Mouse (Mus musculus): ENCODE measurements at regions not wholly inside any gene's neighbourhood (a gene's known extent, or its start where the extent isn't known, plus 50 kb on each side); places are given as distances from the start of the nearest gene placed in this dataset.

- Histone ChIP-seq H3K27ac (ENCODE audit: low read length) (peak overlapping the region; percentile 76), H3K9me3 (replicated peaks; ENCODE audit: control insufficient read depth, low read length) (no peaks in the 10 kb centered on the region)
Measured at GRCm38 (mm10) chr2:30703308-30703707, 100.2 kb downstream of the 1700001O22Rik start.

GRCm38 (mm10) chr2:30702711-30703110 lies 100.8 kb downstream of the 1700001O22Rik start:
- H3K9me3 ChIP-seq (replicated peaks; ENCODE audit: control insufficient read depth, low read length): no peaks in the 10 kb centered on the region
- 12% methylated on average over 7 of the region's 7 CpGs for WGBS
- peak overlapping the region; percentile 76 for H3K27ac ChIP-seq (ENCODE audit: low read length)
- peak overlapping the region; percentile 61 for H3K9ac ChIP-seq (ENCODE audit: low read length)
- no peak overlapping the region for H3K4me3 ChIP-seq (replicated peaks; ENCODE audit: low read length)
- no peaks in the 10 kb centered on the region for H3K27me3 ChIP-seq (ENCODE audit: control insufficient read depth, insufficient read depth, low read length)
- no peak for ATAC-seq (ENCODE audit: insufficient read depth, low FRiP score)
- no peak overlapping the region for H3K4me2 ChIP-seq (ENCODE audit: low read depth, low read length)
- no peaks in the 10 kb centered on the region for H3K36me3 ChIP-seq (ENCODE audit: control insufficient read depth, insufficient read depth, low read length)
- H3K4me1 ChIP-seq (ENCODE audit: control insufficient read depth, insufficient read depth, low read length): peaks cover 38% of the 10 kb centered on the region

More at GRCm38 (mm10) chr2:30703308-30703707, 100.2 kb downstream of the 1700001O22Rik start:
- Histone ChIP-seq H3K9ac (ENCODE audit: low read length) (no peak overlapping the region), H3K4me1 (ENCODE audit: control insufficient read depth, insufficient read depth, low read length) (peaks cover 41% of the 10 kb centered on the region), H3K4me2 (ENCODE audit: low read depth, low read length) (no peak overlapping the region), H3K27me3 (ENCODE audit: control insufficient read depth, insufficient read depth, low read length) (no peaks in the 10 kb centered on the region), H3K36me3 (ENCODE audit: control insufficient read depth, insufficient read depth, low read length) (no peaks in the 10 kb centered on the region), H3K4me3 (replicated peaks; ENCODE audit: low read length) (no peak overlapping the region)
- ATAC-seq (ENCODE audit: insufficient read depth, low FRiP score): no peak
- 88% methylated on average over 1 of the region's 1 CpGs for WGBS

GRCm38 (mm10) chr2:30700890-30701289 lies 102.6 kb downstream of the 1700001O22Rik start:
- H3K27me3 ChIP-seq (ENCODE audit: control insufficient read depth, insufficient read depth, low read length): no peaks in the 10 kb centered on the region
- 91% methylated on average over 2 of the region's 2 CpGs for WGBS
- no peaks in the 10 kb centered on the region for H3K36me3 ChIP-seq (ENCODE audit: control insufficient read depth, insufficient read depth, low read length)
- H3K9ac ChIP-seq (ENCODE audit: low read length): no peak overlapping the region
- no peaks in the 10 kb centered on the region for H3K9me3 ChIP-seq (replicated peaks; ENCODE audit: control insufficient read depth, low read length)
- H3K4me2 ChIP-seq (ENCODE audit: low read depth, low read length): no peak overlapping the region
- peaks cover 28% of the 10 kb centered on the region for H3K4me1 ChIP-seq (ENCODE audit: control insufficient read depth, insufficient read depth, low read length)
- H3K27ac ChIP-seq (ENCODE audit: low read length): no peak overlapping the region
- no peak for ATAC-seq (ENCODE audit: insufficient read depth, low FRiP score)
- H3K4me3 ChIP-seq (replicated peaks; ENCODE audit: low read length): no peak overlapping the region

GRCm38 (mm10) chr2:30700471-30700870 lies 103.0 kb downstream of the 1700001O22Rik start:
- Histone ChIP-seq H3K4me3 (replicated peaks; ENCODE audit: low read length) (no peak overlapping the region), H3K27me3 (ENCODE audit: control insufficient read depth, insufficient read depth, low read length) (no peaks in the 10 kb centered on the region), H3K9ac (ENCODE audit: low read length) (no peak overlapping the region; the same call in 1 of the 2 replicates), H3K4me2 (ENCODE audit: low read depth, low read length) (no peak overlapping the region), H3K27ac (ENCODE audit: low read length) (peak overlapping the region; percentile 85), H3K4me1 (ENCODE audit: control insufficient read depth, insufficient read depth, low read length) (peaks cover 29% of the 10 kb centered on the region), H3K9me3 (replicated peaks; ENCODE audit: control insufficient read depth, low read length) (no peaks in the 10 kb centered on the region), H3K36me3 (ENCODE audit: control insufficient read depth, insufficient read depth, low read length) (no peaks in the 10 kb centered on the region)
- WGBS: 91% methylated on average over 1 of the region's 1 CpGs
- ATAC-seq (ENCODE audit: insufficient read depth, low FRiP score): no peak

GRCm38 (mm10) chr2:30699797-30700454 lies 103.5 kb downstream of the 1700001O22Rik start:
- Histone ChIP-seq H3K4me1 (ENCODE audit: control insufficient read depth, insufficient read depth, low read length) (peaks cover 32% of the 10 kb centered on the region), H3K36me3 (ENCODE audit: control insufficient read depth, insufficient read depth, low read length) (no peaks in the 10 kb centered on the region), H3K27ac (ENCODE audit: low read length) (peak overlapping the region; percentile 85), H3K9me3 (replicated peaks; ENCODE audit: control insufficient read depth, low read length) (no peaks in the 10 kb centered on the region), H3K4me2 (ENCODE audit: low read depth, low read length) (0 out of 2 replicates have a peak overlapping the region, but pooled peaks have one; percentile 34), H3K4me3 (replicated peaks; ENCODE audit: low read length) (no peak overlapping the region), H3K27me3 (ENCODE audit: control insufficient read depth, insufficient read depth, low read length) (no peaks in the 10 kb centered on the region), H3K9ac (ENCODE audit: low read length) (peak overlapping the region; percentile 63)
- 33% methylated on average over 6 of the region's 6 CpGs for WGBS
- ATAC-seq (ENCODE audit: insufficient read depth, low FRiP score): peak; percentile 85

GRCm38 (mm10) chr2:30698758-30699535 lies 104.1 kb downstream of the Cstad start:
- Histone ChIP-seq H3K9ac (ENCODE audit: low read length) (no peak overlapping the region), H3K27me3 (ENCODE audit: control insufficient read depth, insufficient read depth, low read length) (no peaks in the 10 kb centered on the region), H3K27ac (ENCODE audit: low read length) (peak overlapping the region; percentile 36; the same call in 1 of the 2 replicates), H3K9me3 (replicated peaks; ENCODE audit: control insufficient read depth, low read length) (no peaks in the 10 kb centered on the region), H3K4me3 (replicated peaks; ENCODE audit: low read length) (no peak overlapping the region), H3K4me1 (ENCODE audit: control insufficient read depth, insufficient read depth, low read length) (peaks cover 37% of the 10 kb centered on the region), H3K4me2 (ENCODE audit: low read depth, low read length) (no peak overlapping the region), H3K36me3 (ENCODE audit: control insufficient read depth, insufficient read depth, low read length) (no peaks in the 10 kb centered on the region)
- no peak for ATAC-seq (ENCODE audit: insufficient read depth, low FRiP score)
- 68% methylated on average over 6 of the region's 6 CpGs for WGBS

GRCm38 (mm10) chr2:30697851-30698250 lies 103.0 kb downstream of the Cstad start:
- H3K4me3 ChIP-seq (replicated peaks; ENCODE audit: low read length): no peak overlapping the region
- no peaks in the 10 kb centered on the region for H3K36me3 ChIP-seq (ENCODE audit: control insufficient read depth, insufficient read depth, low read length)
- 73% methylated on average over 2 of the region's 2 CpGs for WGBS
- H3K4me2 ChIP-seq (ENCODE audit: low read depth, low read length): no peak overlapping the region
- H3K9me3 ChIP-seq (replicated peaks; ENCODE audit: control insufficient read depth, low read length): no peaks in the 10 kb centered on the region
- H3K9ac ChIP-seq (ENCODE audit: low read length): no peak overlapping the region
- H3K27ac ChIP-seq (ENCODE audit: low read length): no peak overlapping the region
- H3K4me1 ChIP-seq (ENCODE audit: control insufficient read depth, insufficient read depth, low read length): peaks cover 44% of the 10 kb centered on the region
- no peak for ATAC-seq (ENCODE audit: insufficient read depth, low FRiP score)
- H3K27me3 ChIP-seq (ENCODE audit: control insufficient read depth, insufficient read depth, low read length): no peaks in the 10 kb centered on the region

GRCm38 (mm10) chr2:30695771-30696456 lies 101.1 kb downstream of the Cstad start:
- peaks cover 52% of the 10 kb centered on the region for H3K4me1 ChIP-seq (ENCODE audit: control insufficient read depth, insufficient read depth, low read length)
- H3K27ac ChIP-seq (ENCODE audit: low read length): peak overlapping the region; percentile 74
- no peak for ATAC-seq (ENCODE audit: insufficient read depth, low FRiP score)
- no peaks in the 10 kb centered on the region for H3K9me3 ChIP-seq (replicated peaks; ENCODE audit: control insufficient read depth, low read length)
- WGBS: 45% methylated on average over 11 of the region's 11 CpGs
- H3K4me3 ChIP-seq (replicated peaks; ENCODE audit: low read length): no peak overlapping the region
- peak overlapping the region; percentile 49 for H3K9ac ChIP-seq (ENCODE audit: low read length)
- H3K4me2 ChIP-seq (ENCODE audit: low read depth, low read length): no peak overlapping the region
- H3K36me3 ChIP-seq (ENCODE audit: control insufficient read depth, insufficient read depth, low read length): no peaks in the 10 kb centered on the region
- H3K27me3 ChIP-seq (ENCODE audit: control insufficient read depth, insufficient read depth, low read length): no peaks in the 10 kb centered on the region

GRCm38 (mm10) chr2:30695041-30695440 lies 100.2 kb downstream of the Cstad start:
- H3K4me1 ChIP-seq (ENCODE audit: control insufficient read depth, insufficient read depth, low read length): peaks cover 51% of the 10 kb centered on the region
- no peak overlapping the region for H3K4me3 ChIP-seq (replicated peaks; ENCODE audit: low read length)
- no peaks in the 10 kb centered on the region for H3K36me3 ChIP-seq (ENCODE audit: control insufficient read depth, insufficient read depth, low read length)
- H3K4me2 ChIP-seq (ENCODE audit: low read depth, low read length): no peak overlapping the region
- peak overlapping the region; percentile 49; the same call in 1 of the 2 replicates for H3K9ac ChIP-seq (ENCODE audit: low read length)
- no peak for ATAC-seq (ENCODE audit: insufficient read depth, low FRiP score)
- H3K27me3 ChIP-seq (ENCODE audit: control insufficient read depth, insufficient read depth, low read length): no peaks in the 10 kb centered on the region
- H3K27ac ChIP-seq (ENCODE audit: low read length): peak overlapping the region; percentile 74; the same call in 1 of the 2 replicates
- no peaks in the 10 kb centered on the region for H3K9me3 ChIP-seq (replicated peaks; ENCODE audit: control insufficient read depth, low read length)
- 94% methylated on average over 1 of the region's 1 CpGs for WGBS

All from stomach, embryonic 16.5 days (tissue).